Mouse (Mus musculus): ENCODE results near the gene Dusp1.

Dusp1 gene

DNA sequence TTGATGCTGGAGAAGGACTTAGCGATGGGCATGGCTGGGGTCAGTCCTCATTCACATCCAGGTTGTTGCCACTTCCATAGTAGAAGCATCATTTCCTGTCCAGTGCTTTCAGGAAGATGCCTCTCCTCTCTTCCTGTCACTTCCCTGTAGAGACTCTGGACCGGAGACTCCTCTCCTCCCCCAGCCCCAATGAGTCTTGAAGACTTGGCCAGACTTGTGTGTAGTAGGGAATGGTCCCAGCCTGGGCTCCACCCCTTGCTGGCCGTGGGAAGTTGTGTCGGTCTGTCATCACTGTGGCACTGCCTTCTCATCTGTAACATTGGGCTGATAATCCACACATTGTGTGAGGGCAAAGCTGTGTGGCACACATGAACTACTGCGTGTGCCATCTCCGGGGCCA is 21.7 kb upstream of the Dusp1 start:
- DNase-seq: no peak

DNA sequence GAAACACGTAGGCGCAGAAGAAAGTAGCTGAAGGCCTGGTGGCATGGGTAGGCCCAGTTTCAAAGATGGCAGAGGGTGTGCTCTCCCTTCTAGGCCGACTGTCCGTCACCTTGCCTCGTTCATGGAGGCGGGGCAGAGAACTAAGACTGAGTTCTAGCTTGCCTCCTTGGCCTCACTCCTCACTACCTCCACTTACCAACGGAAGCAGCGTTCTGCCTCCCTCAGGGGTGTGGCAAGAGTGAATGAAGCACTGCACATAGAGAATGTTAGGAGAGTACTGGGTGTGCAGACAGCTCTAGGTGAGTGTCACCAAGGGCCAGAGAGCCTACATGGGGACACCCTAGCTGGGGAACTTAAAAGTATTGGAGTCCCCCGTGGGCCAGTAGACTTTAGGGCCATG is 21.1 kb upstream of the Dusp1 start:
- no peak for DNase-seq

DNA sequence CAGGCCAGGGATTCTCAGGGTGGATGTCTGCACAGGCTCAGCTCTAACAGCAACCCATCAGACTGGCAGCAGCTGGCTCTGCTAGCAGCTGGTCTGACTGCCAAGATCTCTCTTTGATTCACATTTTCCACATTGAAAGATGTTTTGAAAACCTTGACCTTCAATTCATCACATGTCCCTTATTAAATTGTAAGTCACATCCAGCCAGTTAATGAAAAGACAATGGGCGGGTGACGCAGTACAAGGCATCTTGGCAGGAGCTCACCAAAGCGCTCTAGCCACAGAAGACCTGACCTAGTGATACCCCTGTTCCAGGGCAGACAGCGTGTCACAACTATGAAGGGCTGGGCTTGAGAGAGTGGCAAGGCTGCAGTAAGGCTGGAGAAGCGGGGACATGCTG is 20.4 kb upstream of the Dusp1 start:
- DNase-seq: no peak

DNA sequence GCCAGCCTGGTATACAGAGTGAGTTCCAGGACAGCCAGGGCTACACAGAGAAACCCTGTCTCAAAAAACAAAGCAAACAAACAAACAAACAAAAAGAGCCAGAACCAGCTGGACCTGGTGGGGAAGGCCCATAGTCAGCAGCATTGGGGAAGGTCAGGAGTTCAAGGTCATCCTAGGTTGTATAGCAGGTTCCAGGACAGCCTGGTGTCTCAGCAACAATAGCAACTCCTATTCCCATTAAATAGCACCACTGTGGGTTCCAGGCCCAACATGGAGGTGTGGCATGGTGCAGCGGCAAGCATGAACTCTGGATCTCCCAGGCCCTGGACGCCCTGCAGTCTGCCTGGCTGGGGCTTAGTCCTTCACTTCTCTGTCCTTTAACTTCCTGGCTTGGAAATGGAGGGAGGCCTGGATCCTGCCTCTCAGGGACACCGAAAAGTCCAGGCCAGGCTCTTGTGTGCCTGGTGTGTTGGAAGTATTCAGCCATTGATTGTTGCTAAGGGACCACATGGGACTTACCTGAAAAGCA is 19.0 kb upstream of the Dusp1 start:
- no peak for DNase-seq

DNA sequence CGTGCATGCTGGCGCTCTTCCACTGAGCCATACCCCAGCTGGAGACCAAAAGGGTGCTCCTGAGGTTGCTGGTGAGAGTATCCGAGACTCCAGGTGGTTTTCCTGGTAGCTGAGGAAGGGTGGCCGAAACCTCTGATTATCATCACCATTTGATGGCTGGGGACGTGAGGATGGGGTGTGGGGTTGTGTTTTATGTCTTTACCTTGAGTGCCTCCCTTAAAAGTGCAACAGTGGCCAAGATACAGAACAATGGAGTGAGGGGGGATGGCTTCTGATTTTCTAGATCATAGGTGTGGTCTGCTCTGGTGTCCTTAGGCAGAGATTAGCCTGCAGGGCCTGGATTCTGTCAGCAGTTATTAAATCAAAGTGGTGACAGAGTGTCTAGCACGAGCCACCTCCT is 17.5 kb upstream of the Dusp1 start:
- no peak for DNase-seq

DNA sequence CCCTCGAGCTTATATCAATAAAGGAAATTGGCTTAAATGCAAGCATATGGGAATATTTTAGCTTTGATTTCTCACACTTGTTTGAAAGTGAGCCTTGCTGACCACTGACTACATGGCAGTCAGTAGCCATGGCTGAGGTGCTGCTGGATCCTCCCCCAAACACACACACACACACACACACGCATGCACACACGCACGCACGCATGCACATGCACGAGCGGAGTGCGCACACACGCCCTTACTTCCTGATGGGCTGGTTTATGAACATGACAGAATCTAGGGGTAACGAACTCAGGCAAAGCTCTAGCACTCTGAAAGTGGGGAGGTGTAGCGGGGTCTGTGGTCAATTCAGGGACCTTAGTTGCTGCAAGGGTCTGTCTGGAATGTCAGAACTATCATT is 16.8 kb upstream of the Dusp1 start:
- DNase-seq: no peak

DNA sequence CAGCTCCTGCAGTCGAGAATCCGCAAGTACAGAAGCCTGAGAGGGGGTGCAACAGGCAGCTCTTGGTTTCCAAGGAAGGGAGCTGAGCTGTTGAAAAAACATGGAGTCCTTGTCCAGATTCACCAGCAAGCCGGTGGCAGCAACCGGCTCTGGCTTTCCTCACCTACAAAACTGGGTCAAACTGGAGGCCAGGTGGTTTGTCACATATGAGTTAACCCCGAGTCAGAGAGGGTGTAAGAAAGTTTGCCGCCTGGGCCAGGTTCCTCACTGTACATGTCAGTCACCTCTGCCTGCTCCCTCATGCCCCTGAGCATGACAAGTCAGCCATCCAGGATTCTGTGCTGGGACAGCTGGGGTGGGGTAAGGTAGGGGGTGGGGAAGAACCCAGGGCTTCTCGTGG is 16.2 kb upstream of the Dusp1 start:
- DNase-seq: no peak

DNA sequence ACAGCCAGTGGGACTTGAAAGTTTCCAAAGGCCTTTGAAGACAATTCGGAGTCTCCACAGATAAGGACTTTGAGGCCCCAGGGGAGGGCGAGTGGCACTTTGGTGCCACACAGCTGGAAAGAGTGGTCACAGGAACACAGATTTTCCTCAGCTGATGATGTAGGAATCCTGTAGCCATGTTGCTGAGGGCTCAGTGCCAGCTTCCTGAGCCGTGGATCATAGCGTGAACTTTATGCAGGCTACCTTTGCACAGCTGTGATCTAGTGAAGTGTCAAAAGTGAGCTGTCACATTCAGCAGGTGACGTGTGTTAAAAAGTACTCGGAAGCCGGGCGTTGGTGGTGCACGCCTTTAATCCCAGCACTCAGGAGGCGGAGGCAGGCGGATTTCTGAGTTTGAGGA is 15.4 kb upstream of the Dusp1 start:
- no peak for DNase-seq

DNA sequence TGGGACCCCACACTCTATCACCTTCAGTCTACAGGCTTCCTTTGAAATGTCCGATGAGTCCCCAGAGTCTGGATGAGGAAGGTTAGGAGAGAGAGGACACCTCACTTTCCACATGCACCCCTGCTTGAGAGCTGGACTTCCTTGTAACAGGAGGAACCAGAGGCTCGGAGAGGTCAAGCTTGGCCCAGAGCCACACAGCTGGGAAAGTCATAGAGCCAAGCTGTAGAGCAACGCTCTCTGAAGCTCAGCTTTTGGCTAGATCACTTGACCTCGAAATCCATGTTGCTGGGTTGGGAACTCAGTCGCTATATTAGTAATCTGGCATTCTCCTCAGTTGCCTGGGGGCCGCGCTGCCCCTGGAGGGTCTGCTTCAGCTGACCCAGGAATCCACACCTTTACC is 14.9 kb upstream of the Dusp1 start:
- DNase-seq: no peak

DNA sequence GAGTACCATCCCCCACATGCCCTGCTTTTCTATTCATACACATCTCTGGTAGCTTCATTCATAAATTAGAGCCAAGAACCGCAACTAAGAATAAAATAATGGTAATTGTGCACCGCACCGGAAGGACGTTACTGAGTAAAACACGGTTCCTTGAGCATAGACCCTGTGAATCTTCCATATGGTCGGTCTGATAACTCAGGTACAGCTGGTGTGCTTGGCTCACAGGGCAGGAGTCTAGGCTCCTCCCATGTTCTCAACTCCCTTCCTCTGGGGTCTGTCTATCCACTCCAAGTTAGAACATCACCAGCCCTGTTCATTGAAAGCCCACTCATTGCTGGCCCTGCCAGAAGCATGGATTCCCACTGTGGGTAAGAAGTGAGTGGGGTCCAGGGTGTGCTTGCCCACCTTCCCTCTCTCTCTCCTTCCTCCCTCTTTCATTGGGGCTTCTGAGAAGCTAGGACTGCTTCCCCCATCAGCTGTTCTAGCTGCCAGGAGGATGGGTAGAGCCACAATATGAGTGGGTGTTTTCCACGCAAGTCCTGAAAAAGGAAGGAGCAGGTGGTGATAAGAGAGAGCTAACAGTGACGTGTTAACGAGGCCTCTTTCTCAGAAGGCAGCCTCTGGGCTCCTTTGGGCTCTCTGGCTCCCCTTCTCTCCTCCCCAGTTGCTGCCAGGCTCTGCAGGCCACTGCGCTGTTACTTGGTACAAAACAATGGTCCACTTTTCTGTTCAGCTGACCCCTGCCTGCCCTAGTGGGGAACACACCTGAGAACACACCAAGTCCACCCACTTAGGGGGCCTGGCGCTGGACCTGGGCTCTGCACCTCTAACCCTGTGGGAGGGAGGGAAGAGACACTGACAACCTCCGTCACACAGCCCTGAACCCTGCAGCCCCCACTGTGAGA is 14.1 kb upstream of the Dusp1 start:
- no peak for DNase-seq

DNA sequence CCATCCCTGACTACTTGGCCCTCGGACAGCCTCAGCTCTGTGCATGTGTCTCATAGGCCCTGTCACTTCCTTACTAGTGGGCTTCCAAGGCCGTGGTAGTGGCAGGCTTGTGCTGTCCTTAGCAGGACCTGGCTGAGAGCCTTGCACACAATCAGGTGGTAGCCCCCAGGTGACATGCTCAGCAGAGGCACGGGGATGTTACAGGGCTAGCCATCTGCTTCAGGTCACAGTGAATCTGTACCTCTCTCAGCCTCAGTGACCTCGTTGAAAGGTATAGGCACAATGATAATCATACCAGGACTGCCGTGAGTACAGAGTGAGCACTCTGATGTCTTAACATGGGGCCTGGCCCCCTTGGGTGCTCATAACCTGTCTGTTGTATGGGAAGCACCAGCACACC is 12.8 kb upstream of the Dusp1 start:
- no peak for DNase-seq

DNA sequence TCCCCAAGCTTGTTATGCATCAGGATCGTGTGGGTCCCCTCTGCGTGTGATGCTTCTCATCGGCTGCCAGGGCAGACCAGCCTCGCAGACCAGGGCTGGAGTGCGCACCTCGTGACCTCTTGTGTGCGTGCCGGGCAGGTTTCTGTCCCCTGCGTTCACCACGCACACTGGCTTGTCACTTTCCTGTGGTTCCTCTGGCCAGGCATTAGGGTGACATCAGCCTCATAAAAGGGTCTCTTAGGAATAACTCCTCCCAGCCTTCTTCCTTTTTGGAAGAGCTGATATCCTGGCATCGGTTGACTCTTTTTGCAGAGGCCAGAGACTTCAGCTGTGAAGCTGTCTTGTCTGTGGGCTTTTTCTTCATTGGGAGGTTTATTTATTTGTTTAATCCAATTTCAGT is 12.2 kb upstream of the Dusp1 start:
- no peak for DNase-seq

DNA sequence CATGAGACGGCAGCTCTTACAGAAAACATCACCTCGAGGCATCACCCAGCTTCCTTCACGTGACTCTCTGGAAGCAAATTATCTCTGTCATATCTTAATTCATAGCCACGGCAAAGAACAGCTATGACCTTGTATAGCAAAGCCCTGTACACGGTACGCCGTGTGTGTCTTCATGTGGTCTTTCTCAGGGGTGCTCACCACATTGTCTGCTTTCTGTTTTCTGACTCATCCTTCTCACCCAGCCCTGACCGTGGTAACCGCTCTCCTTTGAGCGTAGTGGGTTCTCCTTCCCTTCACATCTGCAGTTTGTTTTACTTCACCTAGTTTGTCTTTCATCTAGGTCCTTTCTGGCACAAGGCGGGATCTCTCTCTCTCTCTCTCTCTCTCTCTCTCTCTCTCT is 10.3 kb upstream of the Dusp1 start:
- no peak for DNase-seq

DNA sequence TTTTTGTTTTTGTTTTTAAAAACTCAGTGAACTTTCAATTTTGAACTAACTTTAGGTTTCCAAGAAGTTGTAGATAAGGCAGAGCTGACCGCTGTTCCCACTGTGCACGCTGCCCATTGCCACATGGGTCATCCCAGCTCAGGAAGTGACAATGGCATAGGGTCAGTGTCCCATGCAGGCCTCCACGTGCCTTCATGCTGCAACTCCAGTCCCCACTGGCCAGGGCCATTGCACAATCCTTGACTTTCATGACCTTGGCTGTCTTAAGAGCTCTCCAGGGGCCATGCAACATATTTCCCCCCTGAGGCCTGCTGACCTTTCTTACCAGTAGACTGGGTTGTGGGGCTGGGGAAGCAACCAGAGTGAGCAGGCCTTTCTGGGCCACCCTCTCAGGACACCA is 9.4 kb upstream of the Dusp1 start:
- no peak for DNase-seq

DNA sequence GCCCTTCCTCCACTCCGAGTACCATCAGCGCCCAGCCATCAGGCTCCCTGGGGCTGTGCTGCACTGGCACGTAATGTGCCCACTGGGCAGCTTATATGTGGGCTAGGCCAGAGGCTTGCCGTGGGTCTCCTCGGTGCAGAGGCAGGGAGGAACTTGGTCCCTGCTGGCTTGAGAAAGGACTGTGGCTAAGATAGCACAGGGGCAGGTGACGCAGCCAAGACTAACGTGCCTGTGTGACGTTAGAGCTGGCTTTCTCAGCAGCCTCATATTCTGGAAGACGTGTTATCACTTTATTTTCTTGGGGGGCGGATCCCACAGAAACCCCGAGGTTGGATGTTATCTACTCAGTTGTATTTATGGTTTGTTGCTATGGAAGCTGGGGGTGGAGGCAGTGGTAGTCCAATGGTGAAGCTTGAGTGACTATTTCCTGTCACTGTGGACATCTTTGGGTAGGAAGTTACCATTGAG is 8.8 kb upstream of the Dusp1 start:
- DNase-seq: no peak

DNA sequence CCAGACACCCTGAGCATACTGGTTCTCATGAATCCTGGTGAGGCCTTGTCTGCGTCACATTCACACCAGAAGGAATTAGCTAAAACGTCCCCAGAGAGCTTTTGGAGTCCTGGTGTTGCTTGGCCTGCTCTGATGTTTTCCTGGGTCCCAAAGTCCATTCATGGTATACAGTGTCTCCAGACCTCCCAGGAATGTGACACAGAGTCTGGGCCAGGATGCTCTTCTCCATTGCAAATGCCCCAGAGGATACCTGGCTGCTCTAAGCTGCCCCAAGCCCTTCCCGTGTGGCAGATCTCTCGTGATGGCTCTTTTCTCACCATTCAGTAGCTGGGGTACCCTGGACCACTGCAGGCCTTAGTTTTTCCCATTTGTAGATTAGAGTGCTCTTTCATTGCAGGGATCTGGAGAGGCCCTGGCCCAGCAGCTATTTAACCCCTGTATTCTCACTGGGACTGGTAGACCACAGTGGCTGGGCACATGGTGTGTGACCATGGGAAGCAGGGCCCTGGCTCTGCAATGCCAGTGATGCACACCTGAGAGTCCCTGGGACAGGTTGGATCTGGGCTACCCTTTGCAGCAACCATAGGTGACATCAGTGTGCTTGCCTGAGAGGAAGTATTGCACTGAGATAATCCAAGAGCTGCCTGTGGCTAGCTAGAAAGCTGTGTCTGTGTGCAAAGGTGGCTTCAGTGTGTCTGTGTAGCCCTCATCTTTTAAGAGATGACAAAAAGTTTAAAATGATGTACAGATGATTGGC is 7.8 kb upstream of the Dusp1 start:
- no peak for DNase-seq

DNA sequence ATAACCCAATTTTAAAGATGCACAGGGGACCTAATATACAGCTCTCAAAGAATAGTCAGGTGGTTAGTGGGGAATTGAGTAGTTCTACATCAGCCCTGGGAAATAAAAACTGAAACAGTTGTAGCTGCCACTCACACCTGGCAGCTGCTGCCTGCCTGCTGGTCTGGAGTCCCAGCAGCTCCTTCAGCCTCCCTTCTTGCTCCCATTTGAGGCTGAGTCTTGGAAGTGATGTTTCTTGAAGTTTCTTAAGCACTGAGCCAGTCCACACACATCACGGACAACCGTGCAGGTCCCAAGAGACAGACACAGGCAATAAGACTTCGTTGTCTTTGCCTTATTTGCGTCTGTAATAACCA is 5.9 kb upstream of the Dusp1 start:
- no peak for DNase-seq

DNA sequence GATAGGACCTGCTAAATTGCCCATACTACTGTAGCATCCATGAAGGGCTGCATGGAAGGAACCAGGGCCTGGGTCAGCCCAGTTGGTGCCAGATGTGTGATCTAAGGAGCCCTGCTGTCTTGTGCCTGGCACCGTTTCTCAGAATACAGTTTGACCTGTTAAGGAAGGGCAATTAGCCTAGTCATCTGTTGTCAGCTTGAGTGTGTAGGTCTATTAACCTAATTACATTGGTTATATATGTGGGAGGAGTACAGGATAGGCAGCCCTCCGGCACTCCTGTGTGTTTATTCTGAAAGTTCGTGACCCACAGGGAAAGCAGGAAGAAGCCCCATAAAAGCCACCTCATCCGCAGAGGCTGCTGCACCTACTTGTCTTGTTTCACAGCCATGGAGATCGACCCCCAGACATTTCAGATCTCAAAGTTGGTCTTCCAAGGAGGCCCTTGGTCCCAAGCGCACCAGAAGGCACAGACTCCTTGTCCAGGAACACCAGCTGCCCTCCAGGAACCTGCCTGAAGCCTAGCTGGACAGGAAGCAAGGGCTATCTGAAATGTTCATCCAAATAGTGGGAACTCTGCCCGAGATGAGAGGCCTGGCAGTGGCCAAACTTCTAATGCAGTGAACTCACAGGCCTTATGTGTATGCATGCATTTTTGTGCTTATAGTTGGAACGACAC is 5.4 kb upstream of the Dusp1 start:
- no peak for DNase-seq

DNA sequence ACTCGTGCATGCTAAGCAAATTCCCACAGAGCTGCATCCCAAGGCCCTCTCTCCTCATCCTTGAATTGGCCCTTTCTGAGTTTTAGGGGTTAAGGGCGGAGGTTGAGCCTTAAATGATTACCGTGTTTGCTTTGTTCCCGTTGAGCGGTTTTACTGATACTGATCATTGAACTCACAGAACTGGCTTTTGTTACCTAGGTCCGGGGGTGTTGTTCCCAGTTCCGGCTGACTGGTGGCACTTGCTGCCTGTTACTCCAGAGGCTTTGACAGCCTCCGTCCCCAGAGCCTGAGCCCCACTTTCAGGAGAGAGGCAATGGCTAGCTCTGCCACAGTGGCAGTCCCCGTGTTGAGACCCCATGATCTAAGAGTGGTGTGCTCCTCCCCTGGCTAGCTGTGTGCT is 2.5 kb upstream of the Dusp1 start:
- DNase-seq: no peak

DNA sequence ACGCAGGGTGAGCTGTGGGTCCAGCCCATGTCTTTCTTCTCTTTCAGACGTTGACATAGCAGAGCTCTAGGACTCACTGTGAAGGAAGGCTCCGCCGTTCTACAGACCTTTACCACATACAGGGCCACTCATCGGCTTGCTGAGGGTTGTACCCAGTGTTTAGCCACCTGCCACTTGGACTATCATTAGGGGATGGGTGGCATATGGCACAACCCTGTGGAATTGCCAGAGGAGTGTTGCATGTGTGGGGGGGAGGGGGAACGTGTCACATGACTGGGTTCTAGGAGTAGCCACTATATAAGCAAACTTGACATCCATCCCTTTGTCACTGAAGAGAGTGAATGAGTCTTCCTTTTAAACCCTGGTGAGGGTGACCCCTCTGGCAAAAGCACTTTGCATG is 1.5 kb upstream of the Dusp1 start:
- no peak for DNase-seq

DNA sequence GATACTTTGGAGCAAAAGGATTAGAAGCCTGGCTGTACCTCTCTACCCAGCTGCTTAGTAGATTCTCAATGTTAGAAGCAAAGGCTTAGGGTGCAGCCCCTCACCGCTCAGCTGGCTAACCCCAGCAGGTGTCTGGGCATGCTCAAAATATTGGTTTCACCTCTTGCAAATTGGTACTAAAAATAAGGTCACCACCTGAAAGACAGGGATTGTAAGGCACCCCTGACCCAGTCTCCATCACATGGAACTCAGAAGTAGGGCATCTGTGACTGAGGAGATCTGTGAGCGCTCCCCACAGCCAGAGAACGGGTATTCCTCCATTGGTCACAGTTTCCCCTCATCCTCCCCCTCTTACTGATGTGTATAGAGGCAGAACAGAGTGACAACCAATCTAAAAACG is 364 bp upstream of the Dusp1 start:
- no peak for DNase-seq

DNA sequence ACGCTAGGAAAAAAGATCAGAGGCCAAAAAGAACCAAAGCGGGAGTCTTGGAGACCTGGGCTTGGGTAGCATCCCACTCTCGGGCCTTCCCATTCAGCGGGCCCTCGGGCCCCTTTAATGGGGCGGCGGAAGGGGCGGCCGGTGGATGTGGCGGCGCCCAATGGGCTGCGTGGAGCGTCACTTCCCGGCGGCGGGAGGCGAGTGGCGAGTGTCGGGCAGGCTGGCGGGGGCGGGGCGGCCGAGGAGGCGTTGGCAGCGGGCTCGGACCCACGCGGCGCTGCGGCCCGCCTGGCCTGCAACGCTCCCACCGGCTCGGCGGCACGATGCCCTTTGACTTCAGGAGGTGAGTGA is 663 bp downstream of the Dusp1 start, which contains the start of gene Ergic1:
Gene Ergic1 (plus strand): TSS at position 200 of the 351 bp plus-strand sequence.
- DNase-seq: peak; percentile 91

DNA sequence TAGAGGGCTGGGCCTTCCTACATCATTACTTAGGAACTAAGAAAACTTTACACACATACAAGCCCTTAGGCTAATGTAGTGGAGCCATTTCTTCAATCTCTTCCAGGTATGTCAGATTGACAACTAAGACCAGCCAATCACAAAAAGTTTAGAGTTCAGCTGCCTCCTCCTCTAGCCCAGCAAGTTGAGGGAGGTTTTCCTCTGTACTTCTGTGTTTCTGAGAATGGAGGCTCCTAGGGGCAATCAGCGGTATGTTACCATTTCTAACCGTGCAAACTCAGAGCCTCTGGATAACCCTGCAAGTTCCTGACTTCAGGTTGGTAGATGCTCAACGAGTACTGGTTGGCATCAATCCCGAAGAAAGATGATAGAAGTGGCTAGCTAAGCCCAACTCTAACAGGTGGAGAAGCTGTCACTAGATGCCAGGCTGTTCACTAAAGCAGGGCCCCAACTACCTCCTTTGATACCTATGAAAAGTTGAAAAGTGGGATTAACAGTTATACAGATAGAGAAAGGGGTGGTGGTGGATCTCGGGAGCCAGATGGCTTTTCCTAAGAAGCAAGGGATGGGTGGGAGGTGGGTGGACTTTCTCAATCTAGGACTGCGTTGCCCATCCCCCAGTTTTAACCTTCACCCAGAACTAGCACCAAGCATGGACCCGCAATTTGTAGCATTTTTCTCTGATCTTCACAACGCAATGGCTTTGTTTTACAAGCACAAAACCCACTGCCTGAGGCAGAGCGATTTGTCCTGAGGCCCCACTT is 1.2 kb downstream of the Dusp1 start:
- DNase-seq: no peak
